Mouse (Mus musculus): ENCODE measurements around the gene Bnipl. TPM values are rescaled to one million over a fixed set of nuclear protein-coding genes. Genes with fewer than 3 reads are reported as not detected.
"Not testable (repeated sequence)": the region's sequence is repeated elsewhere in the genome, so short reads cannot be mapped to it uniquely, and the experiment has no call there.

Gene Bnipl
- total RNA-seq, 2 experiments from 2014 or later = not detected

DNA sequence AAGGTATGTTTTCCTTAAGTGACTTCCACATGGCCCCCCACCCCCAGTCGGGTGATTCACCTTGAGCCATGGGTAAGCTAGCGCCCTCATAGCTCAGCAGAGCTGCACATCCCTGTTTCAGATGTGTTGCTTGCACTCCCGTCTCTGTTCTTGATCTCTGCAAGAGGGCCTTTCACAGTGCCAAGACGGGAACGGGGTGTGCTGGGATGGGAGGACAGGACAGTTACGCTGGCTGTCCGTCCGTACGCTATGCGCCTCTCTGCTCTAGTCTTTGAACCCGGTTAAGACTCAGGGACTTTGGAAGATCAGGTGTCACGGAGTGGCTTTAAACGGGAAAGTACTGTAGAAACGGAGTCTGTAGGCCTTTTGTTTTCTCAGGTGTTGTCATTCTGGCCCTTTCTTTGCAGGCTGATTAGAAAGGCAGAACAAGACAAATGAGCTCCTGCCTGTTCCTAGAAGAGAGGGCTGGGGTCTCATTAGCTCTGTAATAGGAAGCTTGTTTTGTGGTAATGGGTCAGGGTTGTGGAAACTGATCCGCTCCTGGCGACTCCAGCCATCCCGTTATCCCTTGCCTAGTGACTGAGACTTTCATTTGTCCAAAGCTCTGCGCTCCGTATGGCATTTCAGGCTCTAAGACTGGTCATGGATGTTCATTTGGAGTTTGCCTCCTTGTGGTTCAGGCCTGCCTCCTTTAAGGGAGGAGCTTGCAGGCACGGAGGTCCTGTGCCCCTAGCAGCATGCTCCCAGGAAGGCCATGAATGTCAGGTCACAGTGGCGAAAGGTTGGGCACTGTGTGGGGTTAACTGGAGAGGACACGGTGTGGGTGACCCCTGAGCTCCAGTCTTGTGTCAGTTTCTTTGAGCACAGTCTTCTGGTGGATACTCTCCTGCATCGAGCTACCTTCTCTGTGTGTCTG lies 15.3 kb downstream of the Bnipl start:
- no peak for DNase-seq

DNA sequence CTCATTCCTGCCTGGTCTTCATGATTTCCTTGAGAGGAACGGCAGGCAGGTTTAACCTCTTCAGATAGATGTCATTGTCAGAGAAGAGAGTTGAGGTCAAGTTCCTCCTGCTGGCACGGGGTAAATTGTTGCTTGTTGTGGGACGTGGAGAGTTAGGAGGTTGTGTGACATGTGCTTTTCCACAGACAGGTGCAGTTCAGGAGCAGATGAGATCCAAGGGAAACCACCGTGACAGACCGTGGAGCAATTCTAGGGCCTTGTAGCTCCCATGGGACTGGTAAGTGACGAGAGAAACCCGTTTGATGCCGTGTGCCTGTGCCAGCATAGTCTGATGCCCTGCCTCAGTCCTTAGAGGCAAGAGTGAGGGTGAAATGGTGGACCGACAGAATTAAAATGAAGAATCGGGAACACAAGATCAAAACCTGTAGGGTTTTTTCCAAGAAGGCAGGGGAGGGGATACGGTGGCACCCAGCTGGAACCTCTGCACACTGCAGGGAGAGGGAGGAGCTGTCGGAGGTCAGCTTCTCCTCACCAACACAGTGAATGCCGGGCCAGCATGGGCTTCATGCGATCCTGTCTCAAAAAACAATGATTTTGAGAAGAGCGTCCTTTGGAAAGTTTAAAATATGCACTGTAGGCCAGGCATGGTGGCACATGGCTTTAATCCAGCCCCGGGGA lies 17.6 kb downstream of the Bnipl start:
- no peak for DNase-seq

DNA sequence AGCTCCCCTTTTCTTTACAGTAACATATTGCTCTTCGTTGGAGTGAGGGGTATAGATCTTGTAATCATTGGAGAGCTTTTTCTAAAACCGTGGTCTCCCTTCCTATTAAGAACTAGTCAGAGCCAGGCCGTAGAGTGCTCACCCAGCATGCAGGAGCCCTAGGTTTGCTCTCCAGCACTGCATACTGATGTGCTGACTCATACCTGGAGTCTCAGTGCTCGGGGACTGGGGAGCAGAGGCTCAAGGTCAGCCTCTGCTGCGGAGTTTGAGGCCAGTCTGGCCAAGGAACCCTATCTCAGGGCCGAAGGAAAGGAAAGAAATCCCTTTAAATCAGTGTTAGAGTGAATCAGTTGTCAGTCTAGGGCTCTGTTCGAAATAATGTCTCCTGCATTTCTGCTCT lies 18.2 kb downstream of the Bnipl start:
- no peak for DNase-seq

- peak in 1 of 2 experiments; percentile 44 for DNase-seq
Observed at GRCm38 (mm10) chr3:95231298-95232221, 19.4 kb downstream of the Bnipl start, which contains the start of gene Mllt11. Mllt11 (minus strand) TSS chr3:95232171.

GRCm38 (mm10) chr3:95230495-95231297 lies 20.3 kb downstream of the Bnipl start:
- peak; percentile 42 to 49 for DNase-seq

GRCm38 (mm10) chr3:95229781-95230494 lies 21.1 kb downstream of the Bnipl start:
- peak; percentile 76 to 79 for DNase-seq

DNA sequence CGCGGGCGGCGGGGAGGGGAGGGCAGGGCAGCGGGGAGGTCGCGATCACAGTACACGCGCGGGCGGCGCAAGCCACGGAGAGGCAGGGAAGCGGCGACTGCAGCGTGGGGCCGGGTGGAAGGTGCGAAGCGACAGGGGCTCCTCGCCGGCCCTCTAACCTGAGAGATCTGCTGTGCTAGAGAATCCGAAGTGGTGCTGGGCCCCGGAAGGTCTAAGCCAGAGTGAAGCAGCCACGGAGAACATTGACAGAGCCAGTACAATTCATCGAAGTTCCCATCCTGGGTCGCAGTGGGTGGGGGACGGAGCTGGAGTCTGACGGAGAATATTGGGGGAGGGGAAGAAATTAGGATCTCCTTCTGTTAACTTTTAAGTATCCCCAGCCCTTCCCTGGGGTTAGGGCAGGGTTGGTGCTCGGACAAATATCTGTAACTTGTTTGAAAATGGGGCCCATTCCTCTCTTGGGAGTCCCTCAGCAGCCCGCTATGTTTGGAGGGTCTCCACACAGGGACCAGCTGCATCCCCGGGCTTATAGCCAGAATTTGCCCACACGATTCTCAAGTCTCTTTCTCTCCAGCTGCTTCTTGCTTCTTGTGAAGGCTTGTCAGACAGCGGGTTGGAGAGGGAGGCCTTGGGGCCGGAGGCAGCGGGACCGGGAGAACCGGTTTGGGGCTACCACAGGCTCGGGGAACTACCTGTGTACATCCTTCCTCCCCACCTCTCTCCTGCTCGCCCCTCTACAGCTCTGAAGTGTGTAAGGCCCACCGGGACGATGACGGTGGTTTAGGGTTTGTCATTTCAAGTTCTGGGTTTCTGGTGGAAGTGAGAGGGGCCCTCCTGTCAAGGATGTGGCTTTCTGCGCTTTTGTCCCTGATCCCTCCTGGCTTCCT lies 21.9 kb downstream of the Bnipl start:
- peak; percentile 29 to 61 for DNase-seq

- peak; percentile 90 to 94 for DNase-seq
Observed at GRCm38 (mm10) chr3:95228148-95228893, 22.7 kb downstream of the Bnipl start, which contains the start of gene Cdc42se1. Cdc42se1 (plus strand) TSS chr3:95228732.

GRCm38 (mm10) chr3:95227214-95227613 lies 23.8 kb downstream of the Bnipl start:
- no peak for DNase-seq

DNA sequence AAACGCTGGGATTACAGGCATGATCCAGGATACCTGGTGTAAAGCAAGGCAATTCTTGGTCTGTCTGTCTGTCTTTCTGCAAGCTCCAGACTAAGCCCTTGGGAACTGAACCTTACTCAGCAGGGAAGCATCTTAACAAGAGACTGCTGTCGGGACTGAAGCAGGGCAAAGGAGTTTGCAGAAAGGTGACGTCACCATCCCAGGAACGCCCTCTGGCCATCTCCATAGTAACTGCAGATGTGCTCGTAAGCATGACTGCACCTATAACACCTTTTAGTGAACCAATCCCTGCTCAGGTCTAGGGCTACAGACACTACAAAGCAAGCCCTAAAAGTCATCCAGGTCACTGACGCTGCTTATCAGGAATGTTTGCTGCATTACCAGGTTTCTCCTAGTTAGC lies 26.7 kb downstream of the Bnipl start:
- no peak for DNase-seq

DNA sequence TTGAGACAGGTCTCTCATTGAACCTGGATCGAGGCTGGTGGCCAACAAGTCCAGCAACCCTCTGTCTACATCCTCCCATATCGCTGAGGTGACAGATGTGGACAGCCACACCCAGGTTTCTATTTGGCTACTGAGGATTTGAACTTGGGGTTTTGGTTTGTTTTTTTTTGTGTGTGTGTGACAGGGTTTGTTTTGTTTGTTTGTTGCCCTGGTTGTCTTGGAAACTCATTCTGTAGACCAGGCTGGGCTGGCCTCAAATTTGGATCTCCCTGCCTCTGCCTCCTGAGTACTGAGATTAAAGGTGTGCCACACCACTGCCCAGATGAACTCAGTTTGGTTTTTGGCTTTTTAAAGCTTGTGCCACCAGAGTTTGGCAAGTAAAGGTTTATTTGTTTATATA lies 28.0 kb downstream of the Bnipl start:
- DNase-seq = no peak

DNA sequence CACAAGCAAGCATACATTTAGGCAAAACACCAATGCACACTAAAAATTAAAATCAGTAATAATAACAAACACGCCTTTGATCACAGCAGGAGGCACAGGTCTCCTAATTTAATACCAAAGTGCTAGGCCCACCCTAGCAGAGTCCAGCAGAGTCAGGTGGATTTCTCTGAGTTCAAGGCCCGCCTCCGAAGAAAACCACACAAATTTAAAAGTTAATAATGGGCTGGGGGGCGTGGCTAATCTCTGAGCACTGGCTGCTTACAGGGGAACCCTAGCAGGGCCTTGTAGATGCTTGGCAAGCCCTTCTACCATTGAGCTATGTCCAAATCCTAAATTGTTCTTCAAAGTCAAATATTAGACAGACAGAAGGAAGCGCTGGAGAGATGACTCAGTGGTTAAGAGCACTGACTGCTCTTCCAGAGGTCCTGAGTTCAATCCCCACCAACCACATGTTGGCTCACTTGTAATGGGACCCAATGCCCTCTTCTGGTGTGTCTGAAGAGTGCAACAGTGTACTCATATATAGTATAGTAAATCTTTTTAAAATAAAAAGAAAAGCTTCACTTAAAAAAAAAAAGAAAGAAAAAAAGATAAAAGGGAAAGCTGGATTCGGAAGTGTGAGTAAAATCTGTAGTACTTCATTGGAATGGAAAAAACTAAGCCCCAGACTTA lies 32.4 kb downstream of the Bnipl start:
- DNase-seq = no peak

DNA sequence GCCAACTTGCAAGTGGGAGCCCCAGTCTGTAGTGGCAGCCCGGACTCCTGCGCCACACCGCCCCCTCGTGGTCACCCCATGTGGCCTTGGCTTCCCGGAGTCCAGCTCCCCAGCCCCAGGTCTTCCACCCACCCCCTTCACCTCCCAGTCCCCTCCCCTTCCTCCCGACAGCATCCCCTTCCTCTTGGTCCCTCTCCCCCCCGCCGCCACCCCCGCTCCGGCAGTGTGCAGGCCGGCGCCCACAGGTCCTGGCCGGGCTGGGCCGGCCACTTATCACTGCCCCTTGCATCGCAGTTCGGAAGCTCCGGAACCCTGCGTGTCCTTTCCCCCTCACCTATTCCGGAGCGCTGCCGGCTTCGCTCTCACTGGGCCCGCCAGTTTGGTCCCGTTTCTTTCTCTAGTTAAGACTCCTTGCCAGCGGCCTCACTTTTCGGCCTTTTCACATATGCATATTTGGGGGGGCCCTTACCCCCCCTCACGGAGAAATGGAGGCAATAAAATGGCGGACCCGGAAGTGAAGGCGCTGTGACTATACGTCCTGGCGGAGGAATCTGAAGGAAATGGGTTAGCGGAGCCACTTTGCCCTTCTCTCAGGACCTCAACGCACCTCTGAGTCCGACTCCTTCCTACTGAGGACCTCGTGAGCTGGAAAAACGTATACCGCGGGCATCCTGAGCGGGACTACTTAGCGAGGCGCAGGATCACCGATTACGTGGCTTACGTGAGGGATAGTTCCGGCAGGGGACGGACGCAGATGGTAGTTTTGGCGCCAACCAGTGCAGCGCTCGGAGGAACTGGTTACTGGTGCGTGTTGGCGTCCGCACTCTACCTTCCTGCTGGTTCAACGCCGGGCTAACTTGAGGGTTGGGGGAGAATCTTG lies 33.5 kb downstream of the Bnipl start, which contains the start of gene Gabpb2:
Gene Gabpb2, minus strand, starts transcription at position 662 of the 880 bp plus-strand sequence.
- peak; percentile 96 to 98 for DNase-seq

DNA sequence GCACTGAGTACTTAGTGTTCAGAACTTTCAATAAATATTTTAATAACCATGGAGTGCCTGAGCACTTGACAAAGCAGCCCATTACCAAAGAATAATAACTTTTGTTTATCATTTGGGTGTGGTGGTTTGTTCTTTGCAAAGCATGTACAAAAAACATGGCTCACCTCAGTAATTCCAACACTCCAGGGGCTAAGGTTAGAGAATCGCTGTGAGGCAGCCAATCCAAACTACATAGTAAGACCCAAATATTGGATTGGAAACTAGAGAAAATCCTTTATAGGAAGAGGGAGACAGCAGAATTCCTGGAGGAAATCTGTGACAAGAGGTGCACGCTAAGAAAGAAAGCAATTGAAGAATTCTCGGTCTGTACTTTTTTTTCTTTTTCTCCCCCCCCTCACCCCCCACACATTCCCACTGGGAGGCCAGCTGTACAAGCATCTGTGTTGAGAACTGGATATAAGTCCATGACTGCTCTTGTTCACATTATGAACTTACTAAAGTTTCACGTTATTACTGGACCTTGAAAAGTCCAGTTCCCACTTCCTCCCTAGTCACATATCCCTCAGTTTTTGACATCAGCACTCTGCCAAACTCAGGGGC lies 34.2 kb downstream of the Bnipl start:
- DNase-seq = no peak

DNA sequence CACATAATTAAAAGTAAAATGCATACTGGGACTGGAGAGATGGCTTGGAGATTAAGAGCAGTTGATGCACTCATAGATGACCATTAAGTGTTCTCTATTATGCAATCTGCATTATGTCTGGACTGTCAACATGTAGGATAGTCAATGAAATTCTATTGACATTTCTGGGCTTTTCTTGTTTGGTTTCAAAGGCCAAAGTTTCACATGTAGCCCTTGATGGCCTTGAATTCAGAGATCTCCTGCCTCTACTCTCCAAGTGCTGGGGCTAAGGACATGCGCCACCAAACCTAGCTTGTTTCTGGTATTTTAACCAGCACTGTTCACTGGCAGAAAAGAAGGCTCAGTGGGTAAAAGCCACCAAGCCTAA lies 37.4 kb downstream of the Bnipl start:
- DNase-seq = no peak

DNA sequence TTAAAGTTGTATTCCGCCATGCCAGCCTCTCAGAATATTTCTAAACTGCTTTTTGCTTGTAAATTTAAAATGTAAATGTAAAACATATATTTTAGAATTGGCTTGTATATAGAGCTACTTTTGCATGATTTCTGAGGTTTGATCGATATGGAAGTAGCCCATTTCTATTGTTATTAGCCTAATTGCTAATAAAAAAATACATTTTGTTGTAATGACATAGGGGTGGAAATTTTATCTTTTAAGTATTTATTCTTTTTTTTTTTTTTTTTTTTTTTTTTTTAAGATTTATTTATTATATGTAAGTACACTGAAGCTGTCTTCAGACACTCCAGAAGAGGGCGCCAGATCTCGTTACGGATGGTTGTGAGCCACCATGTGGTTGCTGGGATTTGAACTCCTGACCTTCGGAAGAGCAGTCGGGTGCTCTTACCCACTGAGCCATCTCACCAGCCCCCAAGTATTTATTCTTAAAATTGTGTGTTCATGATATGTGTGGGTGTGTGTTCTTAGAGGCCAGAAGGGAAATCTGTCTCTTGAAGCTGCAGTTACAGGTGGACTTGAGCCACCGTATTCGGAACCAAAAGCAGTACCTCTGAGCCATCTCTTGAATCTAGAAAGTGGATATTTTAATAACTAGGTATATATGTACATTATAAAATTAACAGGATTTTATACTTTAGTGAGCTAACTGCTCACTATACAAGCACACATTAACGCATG lies 37.9 kb downstream of the Bnipl start:
- DNase-seq = not testable (repeated sequence)
